Mouse (Mus musculus) embryonic facial prominence, embryonic 11.5 days (tissue): ENCODE data around the gene Phf2. TPM values are rescaled to one million over a fixed set of nuclear protein-coding genes. Genes with fewer than 3 reads are reported as not detected.
A peak's percentile ranks its signal among the peaks of the same experiment; 100 is the strongest.

Source experiments
- ATAC-seq: fragments of 200-750 bp; cut with Nextera tagmentation; replicated peaks from 2 replicates; pipeline ENCODE4 v1.8.0; 2017; ENCODE audit warnings: low read depth; ENCODE audit not compliant: insufficient number of reproducible peaks, low FRiP score, low TSS enrichment
- DNase-seq: peaks from one replicate; pipeline ENCODE4 v3.0.0-alpha.2; 2015; ENCODE audit warnings: low spot score
- H3K27ac ChIP-seq: fragments of 300-500 bp; sonication (generic); replicated peaks from 2 replicates; pipeline ENCODE4 v1.5.1; 2014; ENCODE audit warnings: mild to moderate bottlenecking, low read depth, low read length, control low read depth
- H3K27me3 ChIP-seq: fragments of 300-500 bp; sonication (generic); 2 replicates; pipeline ENCODE4 v1.6.1; 2014; ENCODE audit warnings: mild to moderate bottlenecking, low read length, moderate library complexity, mixed read lengths; ENCODE audit not compliant: control insufficient read depth, insufficient read depth
- H3K36me3 ChIP-seq: fragments of 300-500 bp; sonication (generic); replicated peaks from 2 replicates; pipeline ENCODE4 v1.6.1; 2014; ENCODE audit warnings: low read depth, mild to moderate bottlenecking, low read length, moderate library complexity, mixed read lengths; ENCODE audit not compliant: control insufficient read depth, insufficient read depth
- H3K4me1 ChIP-seq: fragments of 300-500 bp; sonication (generic); 2 replicates; pipeline ENCODE4 v1.6.1; 2014; ENCODE audit warnings: low read length, mixed read lengths; ENCODE audit not compliant: control insufficient read depth, insufficient read depth
- H3K4me2 ChIP-seq: fragments of 300-500 bp; sonication (generic); 2 replicates; pipeline ENCODE4 v1.6.1; 2014; ENCODE audit warnings: low read depth, mild to moderate bottlenecking, control low read depth, low read length, moderate library complexity
- H3K4me3 ChIP-seq: fragments of 300-500 bp; sonication (generic); 2 replicates; pipeline ENCODE4 v1.5.1; 2014; ENCODE audit warnings: low read depth, low read length, control low read depth
- H3K9ac ChIP-seq: fragments of 300-500 bp; sonication (generic); replicated peaks from 2 replicates; pipeline ENCODE4 v1.6.1; 2014; ENCODE audit warnings: mild to moderate bottlenecking, control low read depth, low read length
- H3K9me3 ChIP-seq: fragments of 300-500 bp; sonication (generic); replicated peaks from 2 replicates; pipeline ENCODE4 v1.6.1; 2016; ENCODE audit warnings: mild to moderate bottlenecking, low read length, inconsistent platforms, mixed read lengths; ENCODE audit not compliant: control insufficient read depth
- WGBS: fragments of 180-500 bp; shearing (Covaris S2); extraction: QIAGEN DNeasy Blood & Tissue Kit; methylation state at CpG from one replicate; pipeline ENCODE4 v1.1.7; 2014; 5-methylcytosine and 5-hydroxymethylcytosine counted together
- polyA plus RNA-seq: library from polyadenylated mRNA; unstranded; fragments of >200 nt; fragmentation: Nextera tagmentation; extraction: Ambion mirVana; gene quantifications from 2 replicates; pipeline ENCODE4 v1.2.1, GENCODE M21; 2014

Phf2 gene
- polyA plus RNA-seq, 1 experiment from 2014 or later = 11.0 TPM

- H3K9ac ChIP-seq = no peak overlapping the region
Measured at GRCm38 (mm10) chr13:48798256-48798771, 72.6 kb downstream of the Phf2 start.

GRCm38 (mm10) chr13:48796906-48797305, 74.0 kb downstream of the Phf2 start:
- Histone ChIP-seq H3K4me3 (no peak overlapping the region), H3K4me1 (no peaks in the 10 kb centered on the region; the same call in 1 of the 2 replicates), H3K9ac (no peak overlapping the region), H3K27me3 (no peaks in the 10 kb centered on the region), H3K27ac (no peak overlapping the region), H3K4me2 (no peak overlapping the region), H3K9me3 (no peaks in the 10 kb centered on the region), H3K36me3 (no peaks in the 10 kb centered on the region)
- ATAC-seq (no peak), DNase-seq (no peak)
- 65% methylated on average over 11 of the region's 11 CpGs for WGBS

More at GRCm38 (mm10) chr13:48798256-48798771, 72.6 kb downstream of the Phf2 start:
- H3K36me3 ChIP-seq = peaks cover 2% of the 10 kb centered on the region
- H3K27ac ChIP-seq = no peak overlapping the region
- no peaks in the 10 kb centered on the region for H3K27me3 ChIP-seq
- no peak for DNase-seq
- ATAC-seq = no peak
- no peak overlapping the region for H3K4me2 ChIP-seq
- WGBS = 37% methylated on average over 13 of the region's 14 CpGs
- no peak overlapping the region for H3K4me3 ChIP-seq
- H3K9me3 ChIP-seq = no peaks in the 10 kb centered on the region
- no peaks in the 10 kb centered on the region; the same call in 1 of the 2 replicates for H3K4me1 ChIP-seq

GRCm38 (mm10) chr13:48795711-48796110, 75.2 kb downstream of the Phf2 start:
- no peak overlapping the region for H3K9ac ChIP-seq
- WGBS = 90% methylated on average over 6 of the region's 6 CpGs
- no peaks in the 10 kb centered on the region for H3K27me3 ChIP-seq
- H3K4me1 ChIP-seq = no peaks in the 10 kb centered on the region; the same call in 1 of the 2 replicates
- H3K4me2 ChIP-seq = no peak overlapping the region
- no peak overlapping the region for H3K4me3 ChIP-seq
- H3K27ac ChIP-seq = no peak overlapping the region
- DNase-seq = no peak
- no peak for ATAC-seq
- H3K9me3 ChIP-seq = no peaks in the 10 kb centered on the region
- no peaks in the 10 kb centered on the region for H3K36me3 ChIP-seq

GRCm38 (mm10) chr13:48784594-48785298, 86.2 kb downstream of the Phf2 start:
- no peak for DNase-seq
- H3K4me3 ChIP-seq = no peak overlapping the region
- no peaks in the 10 kb centered on the region for H3K27me3 ChIP-seq
- 75% methylated on average over 8 of the region's 8 CpGs for WGBS
- H3K4me2 ChIP-seq = no peak overlapping the region
- no peak for ATAC-seq
- no peak overlapping the region for H3K27ac ChIP-seq
- peaks cover 16% of the 10 kb centered on the region for H3K4me1 ChIP-seq
- no peaks in the 10 kb centered on the region for H3K9me3 ChIP-seq
- H3K36me3 ChIP-seq = no peaks in the 10 kb centered on the region
- H3K9ac ChIP-seq = no peak overlapping the region

- no peaks in the 10 kb centered on the region for H3K9me3 ChIP-seq
- ATAC-seq (no peak), DNase-seq (no peak)
- no peak overlapping the region for H3K4me3 ChIP-seq
- H3K4me2 ChIP-seq = no peak overlapping the region
- H3K27me3 ChIP-seq = no peaks in the 10 kb centered on the region
- no peak overlapping the region for H3K27ac ChIP-seq
- H3K36me3 ChIP-seq = no peaks in the 10 kb centered on the region
- peaks cover 16% of the 10 kb centered on the region for H3K4me1 ChIP-seq
- H3K9ac ChIP-seq = no peak overlapping the region
- WGBS = 50% methylated on average over 8 of the region's 8 CpGs
Measured at GRCm38 (mm10) chr13:48784151-48784550, 86.8 kb downstream of the Phf2 start.

- Histone ChIP-seq H3K27me3 (no peaks in the 10 kb centered on the region), H3K9me3 (no peaks in the 10 kb centered on the region), H3K36me3 (no peaks in the 10 kb centered on the region), H3K4me3 (no peak overlapping the region), H3K27ac (peak overlapping the region; percentile 80), H3K4me1 (peaks cover 16% of the 10 kb centered on the region), H3K4me2 (peak overlapping the region; percentile 19; the same call in 1 of the 2 replicates), H3K9ac (no peak overlapping the region)
- ATAC-seq = peak; percentile 54; the same call in 1 of the 2 replicates
- peak; percentile 85 for DNase-seq
- 27% methylated on average over 27 of the region's 27 CpGs for WGBS
Measured at GRCm38 (mm10) chr13:48782727-48783725, 87.9 kb downstream of the Phf2 start.

GRCm38 (mm10) chr13:48780345-48781010, 90.4 kb downstream of the Phf2 start:
- WGBS = 26% methylated on average over 9 of the region's 9 CpGs
- no peak overlapping the region for H3K4me3 ChIP-seq
- H3K9me3 ChIP-seq = no peaks in the 10 kb centered on the region
- H3K36me3 ChIP-seq = no peaks in the 10 kb centered on the region
- ATAC-seq (no peak), DNase-seq (no peak)
- peaks cover 16% of the 10 kb centered on the region for H3K4me1 ChIP-seq
- peak overlapping the region; percentile 59; the same call in 1 of the 2 replicates for H3K27ac ChIP-seq
- H3K9ac ChIP-seq = no peak overlapping the region
- H3K4me2 ChIP-seq = no peak overlapping the region
- no peaks in the 10 kb centered on the region; the same call in 1 of the 2 replicates for H3K27me3 ChIP-seq
